Mouse (Mus musculus) liver, embryonic 12.5 days (tissue): ENCODE data around the gene Hoxa3. TPM values are rescaled to one million over a fixed set of nuclear protein-coding genes. Genes with fewer than 3 reads are reported as not detected.
A peak's percentile ranks its signal among the peaks of the same experiment; 100 is the strongest.

Experiments
- ATAC-seq: fragments of 200-750 bp; cut with Nextera tagmentation; 2 replicates; pipeline ENCODE4 v1.8.0; 2017; ENCODE audit warnings: moderate number of reproducible peaks, mild to moderate bottlenecking, moderate library complexity
- H3K27ac ChIP-seq: fragments of 300-500 bp; sonication (generic); 2 replicates; pipeline ENCODE4 v1.5.1; 2016; ENCODE audit warnings: mild to moderate bottlenecking
- H3K27me3 ChIP-seq: fragments of 300-500 bp; sonication (generic); replicated peaks from 2 replicates; pipeline ENCODE4 v1.6.1; 2016; ENCODE audit warnings: mild to moderate bottlenecking, moderate library complexity
- H3K36me3 ChIP-seq: fragments of 300-500 bp; sonication (generic); 2 replicates; pipeline ENCODE4 v1.6.1; 2016; ENCODE audit warnings: mild to moderate bottlenecking, moderate library complexity
- H3K4me1 ChIP-seq: fragments of 300-500 bp; sonication (generic); 2 replicates; pipeline ENCODE4 v1.6.1; 2016
- H3K4me2 ChIP-seq: fragments of 300-500 bp; sonication (generic); 2 replicates; pipeline ENCODE4 v1.6.1; 2016; ENCODE audit warnings: mild to moderate bottlenecking, moderate library complexity
- H3K4me3 ChIP-seq: fragments of 300-500 bp; sonication (generic); 2 replicates; pipeline ENCODE4 v1.5.1; 2016; ENCODE audit warnings: mild to moderate bottlenecking, moderate library complexity
- H3K9ac ChIP-seq: fragments of 300-500 bp; sonication (generic); 2 replicates; pipeline ENCODE4 v1.6.1; 2016; ENCODE audit warnings: mild to moderate bottlenecking, moderate library complexity
- H3K9me3 ChIP-seq: fragments of 300-500 bp; sonication (generic); replicated peaks from 2 replicates; pipeline ENCODE4 v1.6.1; 2016; ENCODE audit warnings: mild to moderate bottlenecking, moderate library complexity
- WGBS: fragments of 180-500 bp; shearing (Covaris S2); methylation state at CpG from one replicate; pipeline ENCODE4 v1.1.7; 2016; ENCODE audit not compliant: insufficient replicate concordance; 5-methylcytosine and 5-hydroxymethylcytosine counted together
- polyA plus RNA-seq: library from polyadenylated mRNA; unstranded; fragments of >200 nt; fragmentation: Nextera tagmentation; extraction: Ambion mirVana; gene quantifications from 2 replicates; pipeline ENCODE4 v1.2.1, GENCODE M21; 2016

Gene Hoxa3
- polyA plus RNA-seq, 1 experiment from 2014 or later: 0.97 TPM

- Histone ChIP-seq H3K27me3 (peaks cover 100% of the 10 kb centered on the region), H3K36me3 (no peaks in the 10 kb centered on the region), H3K9me3 (no peaks in the 10 kb centered on the region), H3K27ac (no peak overlapping the region), H3K4me2 (peak overlapping the region; percentile 52), H3K4me3 (peak overlapping the region; percentile 23; the same call in 1 of the 2 replicates), H3K4me1 (peaks cover 13% of the 10 kb centered on the region), H3K9ac (no peak overlapping the region)
- no peak for ATAC-seq
- WGBS: 3% methylated on average over 13 of the region's 13 CpGs
Measured at GRCm38 (mm10) chr6:52211961-52212360, 1.2 kb downstream of the Hoxa3 start.

GRCm38 (mm10) chr6:52211170-52211935 lies 1.8 kb downstream of the Hoxa3 start:
- H3K4me2 ChIP-seq: peak overlapping the region; percentile 52
- WGBS: 2% methylated on average over 34 of the region's 37 CpGs

GRCm38 (mm10) chr6:52209685-52210046 lies 3.5 kb downstream of the Hoxa3 start:
- H3K4me2 ChIP-seq: no peak overlapping the region
- no peak for ATAC-seq
- WGBS: 15% methylated on average over 12 of the region's 12 CpGs
- H3K9me3 ChIP-seq: no peaks in the 10 kb centered on the region
- H3K4me3 ChIP-seq: no peak overlapping the region
- H3K36me3 ChIP-seq: no peaks in the 10 kb centered on the region
- H3K27me3 ChIP-seq: peaks cover 100% of the 10 kb centered on the region
- peaks cover 10% of the 10 kb centered on the region for H3K4me1 ChIP-seq
- H3K27ac ChIP-seq: no peak overlapping the region
- H3K9ac ChIP-seq: no peak overlapping the region

More at GRCm38 (mm10) chr6:52211170-52211935, 1.8 kb downstream of the Hoxa3 start:
- no peaks in the 10 kb centered on the region for H3K36me3 ChIP-seq
- ATAC-seq: no peak
- no peaks in the 10 kb centered on the region for H3K9me3 ChIP-seq
- H3K27ac ChIP-seq: no peak overlapping the region
- H3K27me3 ChIP-seq: peaks cover 100% of the 10 kb centered on the region
- peak overlapping the region; percentile 23; the same call in 1 of the 2 replicates for H3K4me3 ChIP-seq
- no peak overlapping the region for H3K9ac ChIP-seq
- peaks cover 10% of the 10 kb centered on the region for H3K4me1 ChIP-seq

GRCm38 (mm10) chr6:52208868-52209684 lies 4.1 kb downstream of the Hoxa3 start:
- Histone ChIP-seq H3K27me3 (peaks cover 100% of the 10 kb centered on the region), H3K9ac (no peak overlapping the region), H3K36me3 (no peaks in the 10 kb centered on the region), H3K27ac (no peak overlapping the region), H3K4me1 (peaks cover 15% of the 10 kb centered on the region), H3K4me3 (peak overlapping the region; percentile 13), H3K4me2 (peak overlapping the region; percentile 43), H3K9me3 (no peaks in the 10 kb centered on the region)
- ATAC-seq: no peak
- WGBS: 8% methylated on average over 18 of the region's 18 CpGs

GRCm38 (mm10) chr6:52208072-52208867 lies 4.9 kb downstream of the Hoxa3 start, which contains the start of gene Hoxa6:
Gene Hoxa6, minus strand, starts transcription at chr6:52208722.
- Histone ChIP-seq H3K4me3 (peak within 1 kb of the TSS; percentile 13), H3K4me2 (peak within 1 kb of the TSS; percentile 43), H3K9ac (no peak within 1 kb of the TSS)

GRCm38 (mm10) chr6:52207684-52207976 lies 5.5 kb downstream of the Hoxa3 start:
- H3K4me1 ChIP-seq: peaks cover 14% of the 10 kb centered on the region
- no peaks in the 10 kb centered on the region for H3K9me3 ChIP-seq
- no peak for ATAC-seq
- peaks cover 100% of the 10 kb centered on the region for H3K27me3 ChIP-seq
- H3K36me3 ChIP-seq: no peaks in the 10 kb centered on the region
- no peak overlapping the region for H3K9ac ChIP-seq
- no peak overlapping the region for H3K27ac ChIP-seq
- no peak overlapping the region for H3K4me2 ChIP-seq
- H3K4me3 ChIP-seq: no peak overlapping the region

More at GRCm38 (mm10) chr6:52208072-52208867, 4.9 kb downstream of the Hoxa3 start, which contains the start of gene Hoxa6:
- H3K27me3 ChIP-seq: peaks cover 100% of the 10 kb centered on the region
- ATAC-seq: no peak
- 4% methylated on average over 47 of the region's 47 CpGs for WGBS
- no peaks in the 10 kb centered on the region for H3K9me3 ChIP-seq
- H3K36me3 ChIP-seq: no peaks in the 10 kb centered on the region
- H3K4me1 ChIP-seq: peaks cover 18% of the 10 kb centered on the region
- no peak within 1 kb of the TSS for H3K27ac ChIP-seq

GRCm38 (mm10) chr6:52206882-52207683 lies 6.1 kb downstream of the Hoxa3 start:
- Histone ChIP-seq H3K4me3 (no peak overlapping the region), H3K4me2 (no peak overlapping the region), H3K9me3 (no peaks in the 10 kb centered on the region), H3K27me3 (peaks cover 100% of the 10 kb centered on the region), H3K4me1 (peaks cover 13% of the 10 kb centered on the region), H3K9ac (no peak overlapping the region), H3K27ac (no peak overlapping the region), H3K36me3 (no peaks in the 10 kb centered on the region)
- 6% methylated on average over 4 of the region's 4 CpGs for WGBS
- ATAC-seq: no peak

- no peaks in the 10 kb centered on the region for H3K9me3 ChIP-seq
- peaks cover 8% of the 10 kb centered on the region; the same call in 1 of the 2 replicates for H3K4me1 ChIP-seq
- H3K27me3 ChIP-seq: peaks cover 100% of the 10 kb centered on the region
- H3K4me2 ChIP-seq: 0 out of 2 replicates have a peak overlapping the region, but pooled peaks have one; percentile 5
- 6% methylated on average over 55 of the region's 55 CpGs for WGBS
- ATAC-seq: no peak
- H3K9ac ChIP-seq: no peak overlapping the region
- no peak overlapping the region for H3K27ac ChIP-seq
- no peak overlapping the region for H3K4me3 ChIP-seq
- no peaks in the 10 kb centered on the region for H3K36me3 ChIP-seq
Measured at GRCm38 (mm10) chr6:52205638-52206621, 7.2 kb downstream of the Hoxa3 start.

GRCm38 (mm10) chr6:52205221-52205620 lies 7.9 kb downstream of the Hoxa3 start:
- Histone ChIP-seq H3K4me2 (no peak overlapping the region), H3K4me3 (no peak overlapping the region), H3K9me3 (no peaks in the 10 kb centered on the region), H3K9ac (no peak overlapping the region), H3K36me3 (no peaks in the 10 kb centered on the region), H3K4me1 (peaks cover 8% of the 10 kb centered on the region; the same call in 1 of the 2 replicates), H3K27ac (no peak overlapping the region), H3K27me3 (peaks cover 100% of the 10 kb centered on the region)
- ATAC-seq: no peak
- 7% methylated on average over 14 of the region's 14 CpGs for whole genome bisulfite sequencing

GRCm38 (mm10) chr6:52204050-52204752 lies 8.9 kb downstream of the Hoxa3 start, which contains the start of gene Hoxa5:
Gene Hoxa5, minus strand, starts transcription at chr6:52204587.
- no peak for ATAC-seq
- H3K27ac ChIP-seq: no peak within 1 kb of the TSS

More at GRCm38 (mm10) chr6:52204050-52204752, 8.9 kb downstream of the Hoxa3 start, which contains the start of gene Hoxa5:
- peak within 1 kb of the TSS; percentile 53 for H3K4me3 ChIP-seq
- peak within 1 kb of the TSS; percentile 68 for H3K4me2 ChIP-seq
- H3K36me3 ChIP-seq: no peaks in the 10 kb centered on the region
- H3K9ac ChIP-seq: peak within 1 kb of the TSS; percentile 61
- H3K9me3 ChIP-seq: no peaks in the 10 kb centered on the region
- peaks cover 100% of the 10 kb centered on the region for H3K27me3 ChIP-seq
- WGBS: under 1% methylated on average over 64 of the region's 65 CpGs
- peaks cover 8% of the 10 kb centered on the region; the same call in 1 of the 2 replicates for H3K4me1 ChIP-seq
